Mouse (Mus musculus) limb, embryonic 11.5 days (tissue): ENCODE results near the gene Guk1. TPM values are rescaled to one million over a fixed set of nuclear protein-coding genes. Genes with fewer than 3 reads are reported as not detected.
A peak's percentile ranks its signal among the peaks of the same experiment; 100 is the strongest.

Experiments used
- ATAC-seq: fragments of 200-750 bp; cut with Nextera tagmentation; 2 replicates; pipeline ENCODE4 v1.8.0; 2017; ENCODE audit warnings: low read depth; ENCODE audit not compliant: insufficient number of reproducible peaks, low FRiP score, low TSS enrichment
- DNase-seq: peaks from one replicate; pipeline ENCODE4 v3.0.0-alpha.2; 2015; ENCODE audit warnings: low spot score
- H3K27ac ChIP-seq: fragments of 300-500 bp; sonication (generic); replicated peaks from 2 replicates; pipeline ENCODE4 v1.5.1; 2014; ENCODE audit warnings: low read depth, mild to moderate bottlenecking, low read length
- H3K27me3 ChIP-seq: fragments of 300-500 bp; sonication (generic); 2 replicates; pipeline ENCODE4 v1.6.1; 2014; ENCODE audit warnings: mild to moderate bottlenecking, low read length, mixed read lengths; ENCODE audit not compliant: control insufficient read depth, insufficient read depth
- H3K36me3 ChIP-seq: fragments of 300-500 bp; sonication (generic); 2 replicates; pipeline ENCODE4 v1.6.1; 2014; ENCODE audit warnings: mild to moderate bottlenecking, low read length, moderate library complexity, mixed read lengths; ENCODE audit not compliant: control insufficient read depth, insufficient read depth
- H3K4me1 ChIP-seq: fragments of 300-500 bp; sonication (generic); 2 replicates; pipeline ENCODE4 v1.6.1; 2014; ENCODE audit warnings: low read length, mixed read lengths; ENCODE audit not compliant: control insufficient read depth, insufficient read depth
- H3K4me2 ChIP-seq: fragments of 300-500 bp; sonication (generic); 2 replicates; pipeline ENCODE4 v1.6.1; 2014; ENCODE audit warnings: low read depth, mild to moderate bottlenecking, moderate library complexity; ENCODE audit not compliant: severe bottlenecking
- H3K4me3 ChIP-seq: fragments of 300-500 bp; sonication (generic); 2 replicates; pipeline ENCODE4 v1.5.1; 2014; ENCODE audit warnings: low read depth, low read length
- H3K9ac ChIP-seq: fragments of 300-500 bp; sonication (generic); 2 replicates; pipeline ENCODE4 v1.6.1; 2014; ENCODE audit warnings: mild to moderate bottlenecking, low read length
- H3K9me3 ChIP-seq: fragments of 300-500 bp; sonication (generic); 2 replicates; pipeline ENCODE4 v1.6.1; 2016; ENCODE audit warnings: low read length; ENCODE audit not compliant: control insufficient read depth
- WGBS: fragments of 180-500 bp; shearing (Covaris S2); extraction: QIAGEN DNeasy Blood & Tissue Kit; methylation state at CpG from one replicate; pipeline ENCODE4 v1.1.7; 2014; 5-methylcytosine and 5-hydroxymethylcytosine counted together
- polyA plus RNA-seq: library from polyadenylated mRNA; unstranded; fragments of >200 nt; fragmentation: Nextera tagmentation; extraction: Ambion mirVana; gene quantifications from 2 replicates; pipeline ENCODE4 v1.2.1, GENCODE M21; 2014

Guk1 gene
- polyA plus RNA-seq, 1 experiment from 2014 or later = 149 TPM

- Histone ChIP-seq H3K36me3 (no peaks in the 10 kb centered on the region), H3K4me1 (peaks cover 20% of the 10 kb centered on the region), H3K27me3 (no peaks in the 10 kb centered on the region), H3K27ac (no peak overlapping the region), H3K4me2 (peak overlapping the region; percentile 73), H3K9ac (peak overlapping the region; percentile 85), H3K4me3 (peak overlapping the region; percentile 68), H3K9me3 (no peaks in the 10 kb centered on the region)
- WGBS = 7% methylated on average over 21 of the region's 21 CpGs
- DNase-seq (no peak), ATAC-seq (no peak)
Measured at GRCm38 (mm10) chr11:59226787-59227603, 35.0 kb upstream of the Guk1 start.

- H3K9me3 ChIP-seq = no peaks in the 10 kb centered on the region
- H3K4me3 ChIP-seq = peak overlapping the region; percentile 68
- DNase-seq (no peak), ATAC-seq (no peak)
- 73% methylated on average over 3 of the region's 3 CpGs for WGBS
- 0 out of 2 replicates have a peak, but pooled peaks cover 4% of the 10 kb centered on the region for H3K36me3 ChIP-seq
- H3K27ac ChIP-seq = no peak overlapping the region
- H3K4me1 ChIP-seq = peaks cover 20% of the 10 kb centered on the region
- H3K9ac ChIP-seq = no peak overlapping the region
- H3K4me2 ChIP-seq = peak overlapping the region; percentile 73
- H3K27me3 ChIP-seq = no peaks in the 10 kb centered on the region
Measured at GRCm38 (mm10) chr11:59226251-59226650, 34.2 kb upstream of the Guk1 start.

GRCm38 (mm10) chr11:59225167-59225566 is 33.2 kb upstream of the Guk1 start:
- Histone ChIP-seq H3K4me2 (no peak overlapping the region), H3K36me3 (0 out of 2 replicates have a peak, but pooled peaks cover 4% of the 10 kb centered on the region), H3K27me3 (no peaks in the 10 kb centered on the region), H3K4me3 (no peak overlapping the region), H3K9ac (no peak overlapping the region), H3K9me3 (no peaks in the 10 kb centered on the region), H3K4me1 (peaks cover 20% of the 10 kb centered on the region), H3K27ac (no peak overlapping the region)
- 85% methylated on average over 2 of the region's 2 CpGs for WGBS
- no peak for ATAC-seq
- no peak for DNase-seq

GRCm38 (mm10) chr11:59224470-59224869 is 32.5 kb upstream of the Guk1 start:
- no peaks in the 10 kb centered on the region for H3K9me3 ChIP-seq
- H3K9ac ChIP-seq = no peak overlapping the region
- no peaks in the 10 kb centered on the region for H3K27me3 ChIP-seq
- WGBS = 74% methylated on average over 2 of the region's 2 CpGs
- DNase-seq = no peak
- H3K36me3 ChIP-seq = peaks cover 6% of the 10 kb centered on the region; the same call in 1 of the 2 replicates
- H3K4me1 ChIP-seq = peaks cover 20% of the 10 kb centered on the region
- no peak overlapping the region for H3K4me2 ChIP-seq
- no peak for ATAC-seq
- no peak overlapping the region for H3K4me3 ChIP-seq
- H3K27ac ChIP-seq = no peak overlapping the region

- no peak for ATAC-seq
- Histone ChIP-seq H3K9me3 (no peaks in the 10 kb centered on the region), H3K36me3 (peaks cover 7% of the 10 kb centered on the region; the same call in 1 of the 2 replicates), H3K4me2 (no peak overlapping the region), H3K27me3 (no peaks in the 10 kb centered on the region), H3K27ac (no peak overlapping the region), H3K4me1 (peaks cover 20% of the 10 kb centered on the region), H3K4me3 (no peak overlapping the region), H3K9ac (no peak overlapping the region)
- no peak for DNase-seq
- WGBS = 97% methylated on average over 3 of the region's 3 CpGs
Measured at GRCm38 (mm10) chr11:59224025-59224424, 32.0 kb upstream of the Guk1 start.

GRCm38 (mm10) chr11:59222306-59222705 is 30.3 kb upstream of the Guk1 start:
- 95% methylated on average over 4 of the region's 4 CpGs for WGBS
- Histone ChIP-seq H3K4me1 (peaks cover 15% of the 10 kb centered on the region), H3K4me3 (no peak overlapping the region), H3K9ac (no peak overlapping the region), H3K27me3 (no peaks in the 10 kb centered on the region), H3K4me2 (no peak overlapping the region), H3K9me3 (no peaks in the 10 kb centered on the region), H3K36me3 (peaks cover 10% of the 10 kb centered on the region; the same call in 1 of the 2 replicates), H3K27ac (no peak overlapping the region)
- ATAC-seq = no peak
- no peak for DNase-seq

GRCm38 (mm10) chr11:59221604-59222003 is 29.6 kb upstream of the Guk1 start:
- no peak for ATAC-seq
- Histone ChIP-seq H3K36me3 (peaks cover 10% of the 10 kb centered on the region; the same call in 1 of the 2 replicates), H3K9me3 (no peaks in the 10 kb centered on the region), H3K27ac (no peak overlapping the region), H3K4me3 (no peak overlapping the region), H3K9ac (no peak overlapping the region), H3K4me2 (no peak overlapping the region), H3K4me1 (peaks cover 10% of the 10 kb centered on the region), H3K27me3 (no peaks in the 10 kb centered on the region)
- DNase-seq = no peak

- Histone ChIP-seq H3K27ac (no peak overlapping the region), H3K36me3 (peaks cover 10% of the 10 kb centered on the region; the same call in 1 of the 2 replicates)
Measured at GRCm38 (mm10) chr11:59219064-59219463, 27.1 kb upstream of the Guk1 start.

More at GRCm38 (mm10) chr11:59219064-59219463, 27.1 kb upstream of the Guk1 start:
- H3K4me2 ChIP-seq = no peak overlapping the region
- H3K9me3 ChIP-seq = no peaks in the 10 kb centered on the region
- H3K4me3 ChIP-seq = no peak overlapping the region
- DNase-seq (peak; percentile 60), ATAC-seq (no peak)
- no peaks in the 10 kb centered on the region for H3K4me1 ChIP-seq
- no peaks in the 10 kb centered on the region for H3K27me3 ChIP-seq
- H3K9ac ChIP-seq = no peak overlapping the region
